Mouse (Mus musculus): ENCODE measurements around the gene Myom1.

The Myom1 gene

DNA sequence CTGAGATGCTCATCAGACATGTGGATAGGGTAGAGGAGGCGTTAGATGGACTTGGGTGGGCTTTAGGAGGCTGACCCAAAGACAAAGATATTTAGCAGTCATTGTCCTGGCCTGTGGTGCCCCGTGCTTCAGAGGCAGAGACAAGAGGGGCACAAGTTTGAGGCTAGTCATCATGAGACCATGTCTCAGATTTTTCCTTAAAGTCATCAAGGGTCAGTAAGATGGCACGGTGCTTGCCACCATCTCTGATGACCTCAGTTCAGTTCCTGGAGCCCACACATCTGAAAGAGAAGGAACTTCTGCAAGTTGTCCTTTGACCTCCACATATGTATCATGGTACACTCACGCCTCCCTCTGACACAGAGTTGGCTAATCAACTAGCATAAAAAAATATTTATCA lies 140.7 kb downstream of the Myom1 start:
- DNase-seq: no peak

DNA sequence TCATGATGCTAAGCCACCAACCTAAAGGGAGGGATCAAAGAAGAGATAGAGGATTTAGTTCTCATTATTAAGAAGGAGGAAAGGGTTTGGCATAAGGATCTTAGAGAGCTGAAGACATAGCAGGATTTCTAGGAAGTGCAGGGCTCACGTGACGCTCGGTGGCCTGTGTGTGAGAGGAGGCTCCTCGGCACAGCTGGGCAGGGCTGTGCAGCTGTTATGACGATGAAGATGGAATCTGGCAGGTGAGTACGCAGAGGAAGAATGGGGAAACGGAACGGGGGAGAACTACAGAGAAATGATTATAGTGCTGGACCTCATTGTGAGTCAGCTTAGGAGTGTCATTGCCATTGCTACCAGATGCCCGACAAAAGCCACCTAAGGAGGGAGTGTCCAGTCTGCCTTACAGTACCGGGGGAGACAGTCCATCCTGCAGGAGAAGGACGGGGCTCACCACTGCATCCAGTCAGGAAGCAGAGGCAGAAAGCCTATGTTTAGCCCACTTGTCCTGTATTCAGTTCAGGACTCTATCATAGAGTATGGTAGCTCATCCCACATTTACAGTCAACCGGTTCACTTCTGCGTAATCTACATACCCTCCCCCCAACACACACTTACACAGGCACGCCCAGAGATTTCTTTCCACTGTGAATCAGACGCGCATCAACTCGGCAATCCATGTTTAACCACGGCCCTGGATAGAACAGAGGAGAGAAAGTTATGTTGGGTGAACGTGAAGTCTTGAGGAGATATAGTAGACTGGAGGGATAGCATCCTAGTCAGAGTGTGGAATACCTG lies 142.1 kb downstream of the Myom1 start:
- DNase-seq: no peak

DNA sequence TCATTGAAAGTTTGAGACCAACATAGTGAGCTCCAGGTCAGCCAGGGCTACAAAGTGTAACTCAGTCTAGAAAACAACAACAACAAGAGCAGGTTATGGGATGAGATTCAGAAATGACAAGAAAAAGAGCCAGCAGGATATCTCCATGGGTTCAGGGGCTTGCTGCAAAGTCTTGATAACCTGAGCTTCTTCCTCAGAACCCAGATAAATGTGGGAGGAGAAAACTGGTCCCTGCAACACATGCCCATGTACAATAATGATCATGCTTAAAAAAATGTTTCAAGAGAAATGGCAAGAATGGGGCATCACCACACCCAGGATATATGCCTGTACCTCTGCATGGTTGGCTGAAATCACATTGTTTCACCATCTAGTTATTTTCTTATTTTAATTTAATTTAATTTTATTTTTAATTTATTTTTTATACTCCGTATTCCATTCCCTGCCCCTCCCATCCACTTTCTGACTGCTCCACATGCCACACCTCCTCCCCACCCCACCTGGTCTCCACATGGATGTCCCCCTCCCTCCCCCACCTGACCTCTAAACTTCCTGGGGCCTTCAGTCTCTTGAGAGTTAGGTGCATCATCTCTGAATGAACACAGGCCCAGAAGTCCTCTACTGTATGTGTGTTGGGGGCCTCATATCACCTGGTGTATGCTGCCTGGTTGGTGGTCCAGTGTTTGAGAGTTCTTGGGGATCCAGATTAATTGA lies 143.0 kb downstream of the Myom1 start:
- no peak for DNase-seq

DNA sequence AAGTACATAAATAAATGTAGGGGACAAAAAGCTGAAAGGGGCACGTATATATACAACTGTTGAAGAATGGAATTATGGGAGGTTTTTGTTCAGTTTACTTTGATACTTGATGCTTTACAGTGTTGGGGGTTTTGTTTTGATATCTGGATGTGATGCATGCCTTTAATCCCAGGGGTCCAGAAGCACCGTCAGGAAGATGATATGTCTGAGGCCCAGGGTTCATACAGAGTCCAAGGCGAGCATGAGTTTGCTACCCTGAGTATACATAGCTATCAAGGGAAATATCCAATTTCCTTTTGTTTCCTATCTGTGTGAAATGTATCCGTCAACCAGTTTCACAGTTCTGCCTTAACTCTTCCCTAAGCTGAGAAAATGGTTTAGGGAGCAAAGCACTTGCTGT lies 150.9 kb downstream of the Myom1 start:
- no peak for DNase-seq

DNA sequence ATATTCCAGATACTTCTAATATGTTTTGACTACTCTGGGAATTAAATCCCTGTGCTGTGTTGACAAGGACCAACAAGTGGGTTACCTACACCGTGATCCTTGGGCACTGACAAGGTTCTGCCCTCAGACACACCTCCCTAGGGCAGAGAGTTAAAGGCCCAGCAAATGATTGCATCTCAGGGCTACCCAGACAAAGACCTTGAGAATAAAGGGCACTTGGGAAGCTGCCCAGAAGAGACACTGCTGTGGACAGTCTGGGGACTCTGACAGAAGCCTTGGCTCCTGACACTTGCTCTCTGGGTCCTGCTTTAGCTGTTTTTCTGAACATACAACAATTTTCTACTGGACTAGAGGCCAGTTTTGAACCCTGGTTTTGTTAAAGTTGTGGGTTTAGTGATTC lies 152.8 kb downstream of the Myom1 start:
- peak; percentile 76 to 81 for DNase-seq

DNA sequence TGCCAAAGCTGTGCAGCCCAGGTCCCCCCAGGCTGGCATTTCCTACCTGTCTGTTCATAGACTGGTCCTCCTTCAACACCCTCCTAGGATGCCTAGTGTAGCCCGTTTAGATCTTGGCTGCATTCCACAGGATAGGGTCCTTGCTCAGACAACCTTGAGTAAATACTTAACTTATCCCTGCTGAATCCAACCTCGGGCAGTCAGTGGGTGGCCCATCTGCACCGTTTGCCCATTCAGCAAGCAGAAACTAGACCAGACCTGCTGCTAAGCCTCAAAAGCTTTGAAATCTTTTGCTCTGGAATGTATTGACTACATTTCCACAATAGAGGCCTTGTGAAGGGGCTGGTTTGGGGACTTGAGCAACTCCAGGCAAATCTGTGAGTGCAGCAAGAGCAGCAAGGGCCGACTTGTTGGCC lies 156.7 kb downstream of the Myom1 start:
- peak; percentile 82 to 91 for DNase-seq

DNA sequence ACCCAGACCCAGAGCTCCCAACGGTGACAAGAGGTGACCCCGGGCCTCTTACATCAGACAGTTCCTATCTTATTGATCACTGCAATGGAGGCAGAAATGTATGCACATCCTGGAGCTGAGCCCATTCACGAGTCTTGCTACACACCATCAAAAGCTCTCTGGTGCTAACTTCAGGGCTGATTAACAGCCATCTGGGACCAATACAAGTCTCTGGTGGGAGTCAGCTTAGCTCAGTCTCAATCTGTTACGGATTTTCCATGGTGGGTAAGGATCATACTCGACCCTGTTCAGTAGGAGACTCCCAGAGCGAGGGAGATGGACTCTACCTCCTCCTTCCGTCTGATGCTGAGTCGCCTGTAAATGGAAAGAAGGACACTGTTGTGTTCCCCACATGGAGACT lies 157.3 kb downstream of the Myom1 start:
- DNase-seq: no peak

DNA sequence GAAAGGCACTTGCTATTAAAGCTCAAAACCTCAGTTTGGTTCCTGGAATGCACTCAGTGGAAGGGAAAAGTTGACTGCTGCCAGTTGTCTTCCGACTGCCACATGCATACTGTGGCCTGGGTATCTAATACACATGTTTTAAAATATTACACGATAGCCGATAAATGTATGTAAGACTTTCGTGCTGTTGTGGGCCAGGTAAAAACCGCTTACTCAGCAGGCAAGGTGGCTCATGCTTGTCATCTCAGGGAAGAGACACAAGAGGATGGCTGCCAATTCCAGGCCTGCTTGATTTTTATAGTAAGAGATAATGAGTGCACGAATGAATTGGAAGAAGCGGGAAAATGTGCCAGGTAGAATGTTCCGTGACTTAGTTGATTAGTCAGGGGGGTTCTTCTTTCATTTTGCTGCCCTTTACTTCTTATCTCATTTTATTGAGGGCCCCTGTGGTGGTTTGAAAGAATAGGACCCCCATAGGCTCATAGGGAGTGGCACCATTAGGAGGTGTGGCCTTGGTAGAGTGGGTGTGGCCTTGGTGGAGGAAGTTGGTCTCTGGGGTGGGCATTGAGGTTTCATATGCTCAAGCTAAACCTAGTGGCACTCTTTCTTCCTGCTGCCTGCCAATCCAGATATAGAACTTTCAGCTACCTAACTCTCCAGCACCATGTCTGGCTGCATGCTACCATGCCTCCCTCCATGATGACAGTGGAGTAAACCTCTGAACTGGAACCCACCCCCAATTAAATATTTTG lies 158.0 kb downstream of the Myom1 start:
- DNase-seq: no peak

DNA sequence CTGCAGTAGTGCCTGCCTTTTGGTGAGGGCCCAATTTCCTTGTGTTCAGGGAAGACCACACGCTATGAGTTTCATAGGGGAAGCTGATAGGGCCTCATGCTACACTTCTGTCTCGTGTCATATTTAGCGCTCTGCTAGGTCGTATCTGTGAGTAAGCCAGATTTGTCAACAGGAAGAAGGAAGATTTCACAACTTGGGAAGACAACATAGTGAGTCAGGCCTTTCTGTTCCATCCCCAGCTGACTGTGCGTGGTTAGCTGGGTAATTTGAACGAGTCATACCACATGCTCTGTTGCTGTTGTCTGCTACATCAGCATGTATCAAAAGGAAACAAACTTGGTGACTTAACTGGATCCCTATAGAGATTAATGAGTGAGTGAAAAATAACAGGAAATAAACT lies 162.6 kb downstream of the Myom1 start:
- peak in 1 of 2 experiments; percentile 53 for DNase-seq

DNA sequence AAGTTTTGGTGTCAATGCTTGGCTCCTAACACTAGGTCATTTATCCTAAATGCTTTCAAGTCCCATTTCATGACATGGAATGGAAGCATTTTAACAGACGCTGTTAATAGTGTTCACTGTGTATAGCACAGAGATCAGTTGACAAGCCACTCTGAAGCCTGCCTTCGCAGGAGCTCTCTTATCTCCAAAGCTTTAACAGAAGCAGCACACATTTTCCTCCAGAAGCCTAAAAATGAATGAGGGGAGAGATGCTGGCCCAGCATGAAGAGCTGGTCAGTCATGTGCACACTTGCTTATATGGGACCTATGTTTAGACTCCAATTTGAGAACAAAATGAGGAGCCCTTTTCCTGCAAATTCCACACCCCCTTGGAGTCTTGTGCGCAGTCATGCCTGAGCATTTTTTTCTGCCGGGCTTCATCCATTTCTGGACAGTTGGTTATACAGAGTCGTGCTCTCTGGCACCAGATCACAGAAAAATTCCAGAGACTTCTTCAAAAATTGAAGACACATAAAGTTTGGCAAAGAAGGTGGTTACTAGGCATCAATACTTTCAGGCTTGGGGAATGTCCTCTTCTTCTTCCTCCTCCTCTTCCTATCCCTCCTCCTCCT lies 165.9 kb downstream of the Myom1 start:
- no peak for DNase-seq

DNA sequence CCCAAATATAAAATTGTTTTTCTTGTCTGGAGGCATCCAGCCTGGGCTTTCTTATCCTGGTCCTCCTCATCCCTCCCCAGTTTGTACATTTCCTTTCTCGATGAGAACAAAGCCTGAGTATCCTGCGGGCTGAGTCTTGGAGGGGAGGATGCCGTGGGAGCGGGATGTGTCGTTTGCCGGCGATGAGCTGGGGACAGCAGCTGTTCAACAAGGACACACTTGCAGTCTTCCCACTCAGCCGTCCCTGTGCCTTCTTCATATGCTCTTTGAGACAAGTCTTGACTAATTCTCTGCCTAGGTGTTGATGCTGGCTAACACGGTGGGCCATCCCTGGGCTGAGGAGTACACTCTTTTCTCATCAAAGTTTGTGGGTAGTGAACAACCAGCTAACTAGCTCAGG lies 166.4 kb downstream of the Myom1 start:
- peak in 1 of 2 experiments; percentile 56 for DNase-seq

DNA sequence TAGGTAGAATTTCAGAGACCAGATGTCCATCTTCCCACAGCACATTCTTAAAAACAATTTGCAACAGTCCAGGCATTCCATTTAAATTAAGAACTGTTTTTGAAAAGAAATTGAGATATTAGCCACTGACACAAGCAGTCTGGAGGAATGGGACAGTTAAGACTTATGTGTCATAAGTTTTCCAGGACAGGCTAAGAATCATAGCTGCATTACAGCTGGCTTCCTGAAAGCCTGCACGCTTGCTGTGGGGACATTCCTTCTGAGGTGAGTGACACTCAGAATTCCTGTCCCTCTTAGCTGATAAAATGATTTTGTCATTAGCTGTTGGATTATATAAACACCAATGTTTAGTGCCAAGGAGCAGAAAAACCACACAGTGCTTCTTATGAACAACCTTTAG lies 167.2 kb downstream of the Myom1 start:
- DNase-seq: no peak

DNA sequence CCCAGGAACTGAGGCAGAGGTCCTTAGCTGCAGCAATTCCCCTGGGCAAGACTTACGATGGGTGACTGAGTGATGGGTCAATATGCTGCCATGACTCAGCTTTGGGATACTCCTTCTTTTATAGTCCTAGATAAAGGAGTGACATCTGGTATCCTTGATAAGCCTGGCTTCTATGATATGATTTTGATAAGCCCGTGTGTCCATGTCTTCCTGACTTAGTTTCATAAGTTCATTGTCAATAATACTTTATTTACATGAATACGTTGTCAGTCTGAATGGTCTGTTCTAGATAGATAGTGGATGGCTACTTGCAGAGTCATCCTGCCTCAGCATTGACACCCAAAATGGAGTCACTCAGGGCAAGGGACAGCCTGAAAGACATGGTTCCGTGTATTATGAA lies 168.7 kb downstream of the Myom1 start:
- no peak for DNase-seq

All from kidney, postnatal 25 days (tissue).